Mouse (Mus musculus): ENCODE measurements at regions not wholly inside any gene's neighbourhood (a gene's known extent, or its start where the extent isn't known, plus 50 kb on each side); places are given as distances from the start of the nearest gene placed in this dataset.

DNA sequence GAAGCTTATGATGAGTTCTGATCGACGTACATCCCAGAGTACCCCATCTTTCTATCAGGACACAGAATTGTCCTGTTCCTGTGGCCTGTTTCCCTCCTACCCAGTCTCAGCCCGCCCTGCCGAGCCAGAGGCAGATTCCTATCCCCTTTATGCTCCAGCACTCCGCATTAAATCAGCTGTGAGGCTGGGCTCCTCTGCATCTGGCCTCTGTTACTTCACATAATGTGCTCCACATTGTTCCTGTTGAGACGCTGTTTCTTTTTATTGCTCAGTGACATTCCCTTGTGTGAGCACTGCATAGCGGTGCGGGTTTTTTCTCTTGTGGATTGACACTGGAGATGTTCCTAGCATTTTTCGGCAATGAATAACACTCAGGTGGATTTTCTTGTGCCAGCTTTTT lies 68.2 kb upstream of the Shb start:
- TF ChIP-seq POLR2A (IDR thresholded peaks at IDR 0.05; ENCODE audit: low read depth, low read length) (no peak), CTCF (IDR thresholded peaks at IDR 0.05; ENCODE audit: extremely low read depth, insufficient read depth, insufficient read length, insufficient replicate concordance) (no peak)
